In the genomic region with DNA sequence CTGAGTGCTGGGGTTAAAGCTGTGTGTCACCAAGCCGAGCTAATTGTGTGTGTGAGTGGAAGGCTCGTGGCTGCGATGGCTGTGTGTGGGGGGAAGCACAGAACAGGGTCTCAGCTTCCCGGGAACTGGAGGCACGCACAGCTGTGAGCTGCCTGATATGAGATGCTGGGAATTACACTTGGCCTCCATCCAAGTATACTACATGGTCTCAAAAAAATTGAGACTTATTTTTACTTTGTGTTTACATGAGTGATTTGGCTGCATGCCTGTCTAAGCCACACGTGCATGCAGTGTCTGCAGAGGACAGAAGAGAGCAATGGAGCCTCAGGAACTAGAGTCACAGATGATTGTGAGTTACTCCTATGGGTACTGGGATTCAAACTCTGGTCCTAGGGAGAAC, we compare ENCODE assay signal across 9 mouse cellular contexts. TPM values are rescaled to one million over a fixed set of nuclear protein-coding genes. Genes with fewer than 3 reads are reported as not detected.
DNase-seq lines count a peak whose midpoint lies in the region; ATAC-seq and TF ChIP-seq lines count a peak whose summit lies in the region.
"Had no signal": no experiment of that assay in that cellular context is flagged by ENCODE, and none has a peak within 500 bp of the region (broad histone marks: within the 10 kb centered on the region; RNA-seq: fewer than 3 reads in every experiment).

No protein-coding gene starts in this region.

- H3K4me1 ChIP-seq in heart, embryonic 10.5 days: peaks cover 3% of the 10 kb centered on the region; the same call in 1 of the 2 replicates
- H3K4me1 ChIP-seq in limb, embryonic 15.5 days: peaks cover 5% of the 10 kb centered on the region
- H3K4me1 ChIP-seq in stomach, postnatal 0 days (replicated peaks; ENCODE audit: control insufficient read depth, insufficient read depth): no peaks in the 10 kb centered on the region

- H3K36me3 ChIP-seq in heart, embryonic 10.5 days: peaks cover 37% of the 10 kb centered on the region
- peaks cover 31% of the 10 kb centered on the region for H3K36me3 ChIP-seq in limb, embryonic 15.5 days
- H3K36me3 ChIP-seq in stomach, postnatal 0 days (ENCODE audit: control insufficient read depth, insufficient read depth, low read length): peaks cover 7% of the 10 kb centered on the region; the same call in 1 of the 2 replicates

- 49% methylated on average over 6 of the region's 6 CpGs for WGBS in heart, embryonic 10.5 days
- WGBS in limb, embryonic 15.5 days: 13% methylated on average over 6 of the region's 6 CpGs
- WGBS in stomach, postnatal 0 days: 6% methylated on average over 6 of the region's 6 CpGs

- no peak overlapping the region for H3K9ac ChIP-seq in limb, embryonic 15.5 days
- no peak overlapping the region for H3K9ac ChIP-seq in stomach, postnatal 0 days (ENCODE audit: low read length)

- TF ChIP-seq CTCF in stomach, postnatal 0 days (IDR thresholded peaks at IDR 0.05; ENCODE audit: low read depth): 0 out of 2 replicates have a peak, but pooled peaks have one; percentile 16

- no peaks in the 10 kb centered on the region for H3K27me3 ChIP-seq in heart, embryonic 10.5 days (ENCODE audit: insufficient read depth, poor library complexity, severe bottlenecking)
- H3K27me3 ChIP-seq in limb, embryonic 15.5 days: no peaks in the 10 kb centered on the region
- H3K27me3 ChIP-seq in stomach, postnatal 0 days (ENCODE audit: control insufficient read depth, insufficient read depth, low read length): no peaks in the 10 kb centered on the region
- H3K27me3 ChIP-seq: CH12.LX had no signal

- no peak overlapping the region for H3K27ac ChIP-seq in heart, embryonic 10.5 days
- no peak overlapping the region; the same call in 1 of the 2 replicates for H3K27ac ChIP-seq in limb, embryonic 15.5 days
- 0 out of 2 replicates have a peak overlapping the region, but pooled peaks have one; percentile 40 for H3K27ac ChIP-seq in stomach, postnatal 0 days (replicated peaks)

- TF ChIP-seq EP300 in stomach, postnatal 0 days (optimal IDR thresholded peaks at IDR 0.05): no peak

- no peak overlapping the region for H3K4me3 ChIP-seq in heart, embryonic 10.5 days
- no peak overlapping the region for H3K4me3 ChIP-seq in limb, embryonic 15.5 days
- H3K4me3 ChIP-seq in stomach, postnatal 0 days (ENCODE audit: low read depth, low read length): no peak overlapping the region

- peak; percentile 76 for ATAC-seq in limb, embryonic 15.5 days (ENCODE audit: insufficient number of reproducible peaks, low FRiP score, low TSS enrichment, low read depth)
- ATAC-seq in stomach, postnatal 0 days (ENCODE audit: low FRiP score, low TSS enrichment): peak; percentile 44
- ATAC-seq in erythroblast, adult 5-6 weeks (replicated peaks; ENCODE audit: low FRiP score, poor library complexity, severe bottlenecking): no peak

- no peak overlapping the region for H3K4me2 ChIP-seq in limb, embryonic 15.5 days
- H3K4me2 ChIP-seq in stomach, postnatal 0 days (replicated peaks; ENCODE audit: low read depth): no peak overlapping the region

- peak; percentile 20 to 23 for DNase-seq in heart, adult 9 months (ENCODE audit: low spot score in 2 of 2)
- DNase-seq in heart, embryonic 10.5 days (ENCODE audit: low spot score): no peak
- DNase-seq in right cerebral cortex, postnatal 10 days (ENCODE audit: low spot score in 2 of 2): peak; percentile 59 to 83
- DNase-seq in right cerebral cortex, adult 18-20 months: no peak
- no peak for DNase-seq in stomach, postnatal 0 days (ENCODE audit: low spot score)
- no peak for DNase-seq in urinary bladder, postnatal 10 days (ENCODE audit: low spot score)

- H3K9me3 ChIP-seq in heart, embryonic 10.5 days: no peaks in the 10 kb centered on the region
- no peaks in the 10 kb centered on the region for H3K9me3 ChIP-seq in limb, embryonic 15.5 days
- H3K9me3 ChIP-seq in stomach, postnatal 0 days (ENCODE audit: control insufficient read depth, low read length): no peaks in the 10 kb centered on the region

RNA-seq across cellular contexts. Expression of gene Hnrnpdl, which starts 9.4 kb away (rescaled TPM):
- polyA plus RNA-seq in heart, embryonic 10.5 days (2016; fragmentation: Nextera tagmentation; extraction: Ambion mirVana): 116 and 157 TPM in 2 replicates
- polyA plus RNA-seq in limb, embryonic 15.5 days (2015; fragmentation: Nextera tagmentation; extraction: Ambion mirVana): 135 and 148 TPM in 2 replicates
- 58.8 and 58.9 TPM in 2 replicates for polyA plus RNA-seq in stomach, postnatal 0 days (2015; fragmentation: Nextera tagmentation; extraction: Ambion mirVana)
- total RNA-seq in erythroblast, adult 5-6 weeks (2015; ENCODE audit: low replicate concordance): 78.4 and 82.3 TPM in 2 replicates
- 106 and 110 TPM in 2 replicates for total RNA-seq in erythroblast, adult 5-6 weeks (2017; ENCODE audit: low replicate concordance)

RNA-seq across cellular contexts. Expression of gene Enoph1, which starts 9.7 kb away (rescaled TPM):
- polyA plus RNA-seq in heart, embryonic 10.5 days (2016; fragmentation: Nextera tagmentation; extraction: Ambion mirVana): 34.1 and 46.5 TPM in 2 replicates
- polyA plus RNA-seq in limb, embryonic 15.5 days (2015; fragmentation: Nextera tagmentation; extraction: Ambion mirVana): 42.6 and 43.6 TPM in 2 replicates
- 23.4 and 23.5 TPM in 2 replicates for polyA plus RNA-seq in stomach, postnatal 0 days (2015; fragmentation: Nextera tagmentation; extraction: Ambion mirVana)
- total RNA-seq in erythroblast, adult 5-6 weeks (2015; ENCODE audit: low replicate concordance): 8.4 and 11.5 TPM in 2 replicates
- 3.8 and 7.2 TPM in 2 replicates for total RNA-seq in erythroblast, adult 5-6 weeks (2017; ENCODE audit: low replicate concordance)

RNA-seq across cellular contexts. Expression of gene 4930524J08Rik, which starts 51.2 kb away (rescaled TPM):
- polyA plus RNA-seq in heart, embryonic 10.5 days (2016; fragmentation: Nextera tagmentation; extraction: Ambion mirVana): 1.1 and 1.3 TPM in 2 replicates
- polyA plus RNA-seq in limb, embryonic 15.5 days (2015; fragmentation: Nextera tagmentation; extraction: Ambion mirVana): 1.7 and 2.2 TPM in 2 replicates
- 1.9 and 2.6 TPM in 2 replicates for polyA plus RNA-seq in stomach, postnatal 0 days (2015; fragmentation: Nextera tagmentation; extraction: Ambion mirVana)
- total RNA-seq in erythroblast, adult 5-6 weeks (2015; ENCODE audit: low replicate concordance): 2.5 TPM in 1 of 2 replicates, not detected in the other
- total RNA-seq in erythroblast, adult 5-6 weeks (2017; ENCODE audit: low replicate concordance): 1.4 TPM in 1 of 2 replicates, not detected in the other

RNA-seq across cellular contexts. Expression of gene Hnrnpd, which starts 51.3 kb away (rescaled TPM):
- polyA plus RNA-seq in heart, embryonic 10.5 days (2016; fragmentation: Nextera tagmentation; extraction: Ambion mirVana): 139 and 334 TPM in 2 replicates
- 134 and 153 TPM in 2 replicates for polyA plus RNA-seq in limb, embryonic 15.5 days (2015; fragmentation: Nextera tagmentation; extraction: Ambion mirVana)
- 53.5 and 61.4 TPM in 2 replicates for polyA plus RNA-seq in stomach, postnatal 0 days (2015; fragmentation: Nextera tagmentation; extraction: Ambion mirVana)
- total RNA-seq in erythroblast, adult 5-6 weeks (2015; ENCODE audit: low replicate concordance): 107 and 120 TPM in 2 replicates
- 56.6 and 94.7 TPM in 2 replicates for total RNA-seq in erythroblast, adult 5-6 weeks (2017; ENCODE audit: low replicate concordance)

Comparison
In these comparisons a context has a peak if more than half of its experiments do, and no peak if none do; other contexts are left out.
1. DNase-seq: peak in heart, adult 9 months (2 of 2) and right cerebral cortex, postnatal 10 days (2 of 2); none in heart, embryonic 10.5 days (single experiment), right cerebral cortex, adult 18-20 months (single experiment), stomach, postnatal 0 days (single experiment) and urinary bladder, postnatal 10 days (single experiment).